Mouse (Mus musculus) E14TG2a.4 (cell line): ENCODE data around the gene Mfng.

Source experiments
- CTCF ChIP-seq: conservative IDR thresholded peaks from 2 replicates; pipeline ENCODE4 v1.5.1; 2014; ENCODE audit warnings: low read length
- NANOG ChIP-seq: IDR thresholded peaks from 2 replicates; pipeline ENCODE4 v1.6.1; 2014; ENCODE audit warnings: borderline replicate concordance, low read length, mixed read lengths

GRCm38 (mm10) chr15:78789721-78790323, 16.5 kb upstream of the Mfng start:
- no peak for TF ChIP-seq CTCF
- TF ChIP-seq NANOG, result no peak
